Mouse (Mus musculus) frontal cortex, postnatal 25 days (tissue): Measurements from ENCODE around the gene Mxd1.

ENCODE experiments used
- DNase-seq, 2 experiments: peaks; one replicate each; pipeline ENCODE4 v3.0.0; 2022; ENCODE audit warnings: low spot score in 2 of 2

Mxd1 gene

GRCm38 (mm10) chr6:86599951-86600414 lies 69.0 kb downstream of the Mxd1 start:
- DNase-seq, result no peak

GRCm38 (mm10) chr6:86599197-86599596 lies 69.8 kb downstream of the Mxd1 start:
- peak; percentile 82 to 89 for DNase-seq

GRCm38 (mm10) chr6:86598742-86599193 lies 70.2 kb downstream of the Mxd1 start:
- DNase-seq, result no peak
